Mouse (Mus musculus): Measurements from ENCODE around the gene Nsd1.
"Not testable (repeated sequence)": the region's sequence is repeated elsewhere in the genome, so short reads cannot be mapped to it uniquely, and the experiment has no call there.

Gene Nsd1

GRCm38 (mm10) chr13:55191535-55191934 is 18.0 kb upstream of the Nsd1 start:
- no peak for DNase-seq

GRCm38 (mm10) chr13:55202758-55203157 is 6.8 kb upstream of the Nsd1 start:
- not testable (repeated sequence) for DNase-seq

GRCm38 (mm10) chr13:55203740-55204139 is 5.8 kb upstream of the Nsd1 start:
- peak; percentile 85 for DNase-seq

GRCm38 (mm10) chr13:55204667-55205389 is 4.8 kb upstream of the Nsd1 start:
- DNase-seq = no peak

GRCm38 (mm10) chr13:55205448-55206205 is 4.0 kb upstream of the Nsd1 start:
- no peak for DNase-seq

GRCm38 (mm10) chr13:55208837-55209648 is 539 bp upstream of the Nsd1 start:
- DNase-seq = no peak

- peak; percentile 66 for DNase-seq
Observed at GRCm38 (mm10) chr13:55210193-55210970, 800 bp downstream of the Nsd1 start.

GRCm38 (mm10) chr13:55210971-55211220 is 1.3 kb downstream of the Nsd1 start:
- DNase-seq = no peak

GRCm38 (mm10) chr13:55211221-55212010 is 1.8 kb downstream of the Nsd1 start:
- peak; percentile 84 for DNase-seq

- peak; percentile 52 for DNase-seq
Observed at GRCm38 (mm10) chr13:55212011-55212360, 2.4 kb downstream of the Nsd1 start.

- peak; percentile 66 for DNase-seq
Observed at GRCm38 (mm10) chr13:55212361-55213137, 3.0 kb downstream of the Nsd1 start.

GRCm38 (mm10) chr13:55213138-55213806 is 3.7 kb downstream of the Nsd1 start:
- no peak for DNase-seq

- no peak for DNase-seq
Observed at GRCm38 (mm10) chr13:55224364-55224763, 14.8 kb downstream of the Nsd1 start.

GRCm38 (mm10) chr13:55230701-55231100 is 21.1 kb downstream of the Nsd1 start:
- DNase-seq = no peak

GRCm38 (mm10) chr13:55243205-55243604 is 33.6 kb downstream of the Nsd1 start:
- no peak for DNase-seq

GRCm38 (mm10) chr13:55247293-55248030 is 37.9 kb downstream of the Nsd1 start:
- no peak for DNase-seq

GRCm38 (mm10) chr13:55249246-55249645 is 39.7 kb downstream of the Nsd1 start:
- no peak for DNase-seq

GRCm38 (mm10) chr13:55252820-55253219 is 43.2 kb downstream of the Nsd1 start:
- peak; percentile 48 for DNase-seq

- DNase-seq = no peak
Observed at GRCm38 (mm10) chr13:55255052-55255652, 45.6 kb downstream of the Nsd1 start.

- no peak for DNase-seq
Observed at GRCm38 (mm10) chr13:55258651-55259050, 49.1 kb downstream of the Nsd1 start.
